Mouse (Mus musculus): Measurements from ENCODE around the gene Adipor2. TPM values are rescaled to one million over a fixed set of nuclear protein-coding genes. Genes with fewer than 3 reads are reported as not detected.

Adipor2 gene
- polyA plus RNA-seq, 1 experiment from 2014 or later: 45.0 TPM

DNA sequence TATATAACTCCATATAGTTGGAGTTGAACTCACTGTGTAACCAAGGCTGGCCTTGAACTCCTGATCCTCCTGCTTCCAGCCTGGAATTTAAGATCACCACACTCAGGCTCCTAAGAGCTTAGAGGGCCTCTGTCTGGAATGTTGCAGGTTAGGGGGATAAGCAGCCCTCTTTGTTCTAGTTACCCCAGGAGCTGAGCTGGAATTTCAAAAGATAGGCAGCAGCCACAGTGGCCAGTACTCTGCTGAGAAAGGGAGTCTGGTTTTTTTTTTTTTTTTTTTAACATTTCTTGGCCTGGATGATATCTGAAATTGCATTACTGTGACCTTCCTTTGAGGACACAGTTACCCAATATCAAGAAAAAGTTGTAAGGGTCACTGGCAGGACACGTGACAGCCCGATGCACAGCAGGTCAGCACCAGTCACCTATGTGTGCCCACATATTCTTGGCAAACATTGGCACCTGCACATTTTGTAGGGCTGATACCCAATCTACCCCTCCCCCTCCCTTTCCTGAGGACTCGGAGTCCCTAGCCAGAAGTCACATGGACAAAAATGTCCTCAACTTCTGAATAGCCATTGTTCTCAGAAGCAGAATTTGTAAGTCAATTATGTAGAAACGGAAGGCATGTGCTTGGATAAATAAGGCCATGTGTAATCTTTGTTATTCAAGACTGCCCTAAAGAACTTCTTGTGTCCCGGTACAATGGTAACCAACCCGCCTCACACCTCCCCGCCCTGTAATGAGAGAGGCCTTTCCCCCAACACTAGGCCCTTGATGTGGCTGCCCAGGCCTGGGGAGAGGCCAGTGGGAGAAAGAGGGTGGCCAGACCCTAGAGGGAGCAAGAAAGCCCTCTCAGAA lies 1.1 kb upstream of the Adipor2 start:
- Histone ChIP-seq H3K4me3 (replicated peaks) (no peak overlapping the region), H3K9me3 (replicated peaks) (no peaks in the 10 kb centered on the region), H3K4me2 (no peak overlapping the region), H3K27me3 (no peaks in the 10 kb centered on the region), H3K9ac (no peak overlapping the region), H3K27ac (peak overlapping the region; percentile 70; the same call in 1 of the 2 replicates), H3K36me3 (no peaks in the 10 kb centered on the region), H3K4me1 (peaks cover 12% of the 10 kb centered on the region)
- WGBS: 40% methylated on average over 7 of the region's 7 CpGs
- ATAC-seq (replicated peaks; ENCODE audit: low FRiP score): no peak

DNA sequence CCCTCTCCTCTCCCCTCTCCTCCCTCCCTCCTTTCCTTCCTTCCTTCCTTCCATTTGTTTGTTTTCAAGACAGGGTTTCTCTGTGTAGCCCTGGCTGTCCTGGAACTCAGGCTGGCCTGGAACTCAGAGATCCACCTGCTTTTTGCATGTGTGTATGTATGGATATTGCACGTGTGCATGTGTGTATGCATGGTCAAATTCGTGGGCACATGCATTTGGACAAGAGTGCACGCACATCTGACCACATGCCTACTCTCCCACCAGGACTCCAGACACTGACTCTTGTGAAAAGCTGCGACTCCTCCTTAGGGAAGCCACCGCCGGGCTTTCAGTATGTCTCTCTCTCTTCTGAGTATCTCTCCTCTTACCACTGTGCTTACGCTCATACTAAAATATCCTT lies 317 bp upstream of the Adipor2 start:
- H3K4me2 ChIP-seq: no peak overlapping the region
- no peak overlapping the region for H3K9ac ChIP-seq
- H3K27me3 ChIP-seq: no peaks in the 10 kb centered on the region
- H3K4me1 ChIP-seq: peaks cover 12% of the 10 kb centered on the region
- WGBS: 75% methylated on average over 7 of the region's 7 CpGs
- H3K27ac ChIP-seq: no peak overlapping the region
- no peak for ATAC-seq (replicated peaks; ENCODE audit: low FRiP score)
- no peak overlapping the region for H3K4me3 ChIP-seq (replicated peaks)
- H3K9me3 ChIP-seq (replicated peaks): no peaks in the 10 kb centered on the region
- H3K36me3 ChIP-seq: no peaks in the 10 kb centered on the region

DNA sequence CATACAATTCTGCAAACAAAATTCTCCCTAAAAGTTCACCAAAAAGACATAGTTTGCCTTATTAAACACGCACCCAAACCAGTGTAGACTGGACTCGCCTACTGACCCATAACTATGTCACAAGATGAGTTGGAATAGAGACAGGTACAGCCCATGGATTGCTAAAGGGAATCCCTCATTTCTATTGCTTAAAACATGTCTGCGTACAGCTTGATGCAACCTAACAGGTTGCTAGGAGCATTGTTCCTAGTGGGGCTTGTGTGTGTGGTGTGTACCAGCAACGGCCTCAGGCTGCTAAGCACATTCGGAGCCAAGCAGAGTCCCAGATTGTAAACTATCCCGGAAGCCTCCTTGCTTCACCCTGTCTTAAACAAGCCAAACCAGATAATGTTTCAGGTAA lies 861 bp downstream of the Adipor2 start:
- Histone ChIP-seq H3K4me1 (peaks cover 12% of the 10 kb centered on the region), H3K27ac (no peak overlapping the region), H3K36me3 (no peaks in the 10 kb centered on the region), H3K4me3 (replicated peaks) (no peak overlapping the region), H3K4me2 (no peak overlapping the region), H3K9ac (no peak overlapping the region), H3K27me3 (no peaks in the 10 kb centered on the region), H3K9me3 (replicated peaks) (no peaks in the 10 kb centered on the region)
- ATAC-seq (replicated peaks; ENCODE audit: low FRiP score): no peak
- 65% methylated on average over 6 of the region's 6 CpGs for WGBS

DNA sequence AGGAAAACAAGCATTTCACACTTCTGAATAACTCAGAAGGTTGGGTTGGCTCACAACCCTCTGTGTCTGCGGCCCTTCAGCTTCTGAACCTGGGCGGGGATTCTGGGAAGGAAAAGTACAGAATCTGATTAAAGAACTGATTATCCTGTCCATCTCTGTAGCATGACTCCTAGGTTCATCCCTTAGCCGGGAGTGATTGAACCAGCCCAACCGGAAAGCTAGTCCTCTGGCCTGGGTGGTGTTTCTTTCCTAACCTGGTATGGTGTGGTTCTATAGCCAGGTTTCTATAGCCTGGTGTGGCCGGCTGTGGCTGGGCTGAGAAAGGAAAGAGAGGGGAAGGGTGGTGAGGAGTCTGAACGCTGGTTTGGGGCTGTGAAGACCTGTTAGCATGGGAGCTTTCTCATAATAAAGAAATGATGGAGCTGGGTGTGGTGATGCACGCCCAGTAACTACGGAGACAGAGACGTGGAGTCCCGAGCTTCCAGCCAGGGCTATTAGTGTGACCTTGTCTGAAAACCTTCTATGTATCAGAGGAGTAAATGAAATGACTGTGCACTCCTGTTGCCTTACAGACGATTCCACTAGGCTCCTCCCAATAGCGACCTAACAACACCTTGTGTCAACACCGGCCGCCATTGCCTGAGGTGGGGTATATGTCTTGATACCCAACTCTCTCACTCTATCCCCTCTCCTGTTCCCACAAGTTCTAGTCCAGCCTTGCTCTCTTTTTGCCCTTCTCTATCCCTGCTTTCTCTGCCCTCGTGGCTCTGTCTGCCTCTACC lies 3.1 kb downstream of the Adipor2 start:
- Histone ChIP-seq H3K4me1 (peaks cover 12% of the 10 kb centered on the region), H3K36me3 (no peaks in the 10 kb centered on the region), H3K27ac (no peak overlapping the region), H3K27me3 (no peaks in the 10 kb centered on the region), H3K4me3 (replicated peaks) (no peak overlapping the region), H3K4me2 (no peak overlapping the region), H3K9ac (no peak overlapping the region), H3K9me3 (replicated peaks) (no peaks in the 10 kb centered on the region)
- 82% methylated on average over 15 of the region's 15 CpGs for WGBS
- ATAC-seq (replicated peaks; ENCODE audit: low FRiP score): no peak

DNA sequence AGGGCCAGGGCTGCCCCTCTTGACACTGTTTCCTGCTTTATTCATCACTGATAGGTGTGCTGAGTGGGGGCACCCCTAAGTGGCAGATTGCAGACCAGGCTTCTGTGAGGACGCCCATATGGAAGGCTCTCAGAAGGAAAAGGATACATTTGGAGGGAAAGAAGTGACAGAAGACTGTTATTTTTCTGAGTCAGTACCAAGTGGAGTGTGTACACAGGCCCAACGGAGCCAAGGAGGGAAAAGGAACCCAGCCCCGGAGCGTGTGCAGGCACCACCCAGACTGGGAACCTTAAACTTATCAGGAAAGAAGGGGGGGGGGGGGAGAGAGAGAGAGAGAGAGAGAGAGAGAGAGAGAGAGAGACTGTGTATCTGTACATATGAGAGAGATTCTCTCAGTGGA lies 4.9 kb downstream of the Adipor2 start:
- peaks cover 8% of the 10 kb centered on the region for H3K4me1 ChIP-seq
- H3K27ac ChIP-seq: no peak overlapping the region
- no peaks in the 10 kb centered on the region for H3K27me3 ChIP-seq
- H3K9ac ChIP-seq: no peak overlapping the region
- no peak overlapping the region for H3K4me2 ChIP-seq
- no peak overlapping the region for H3K4me3 ChIP-seq (replicated peaks)
- H3K9me3 ChIP-seq (replicated peaks): no peaks in the 10 kb centered on the region
- ATAC-seq (replicated peaks; ENCODE audit: low FRiP score): no peak
- no peaks in the 10 kb centered on the region for H3K36me3 ChIP-seq
- 94% methylated on average over 4 of the region's 4 CpGs for WGBS

DNA sequence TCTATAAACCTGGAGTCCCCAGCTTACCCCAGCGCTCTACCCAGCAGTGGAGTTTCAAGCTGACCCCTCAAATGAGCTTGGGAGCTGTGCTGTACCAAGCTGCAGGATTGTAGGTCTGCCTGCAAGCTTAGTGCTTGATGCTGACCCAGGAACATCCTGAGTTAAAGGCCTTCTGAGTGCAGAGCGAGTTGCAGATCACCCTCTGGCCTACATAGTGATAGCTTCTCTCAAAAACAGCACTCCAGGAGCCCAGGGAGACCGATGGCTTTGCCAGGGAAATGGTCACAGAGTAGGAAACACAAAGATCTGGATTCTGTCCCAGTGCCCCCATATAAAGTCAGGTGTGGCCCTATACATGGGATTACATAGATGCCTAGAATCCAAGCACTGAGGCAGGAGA lies 6.0 kb downstream of the Adipor2 start:
- Histone ChIP-seq H3K4me3 (replicated peaks) (no peak overlapping the region), H3K4me1 (peaks cover 2% of the 10 kb centered on the region; the same call in 1 of the 2 replicates), H3K27ac (no peak overlapping the region), H3K9ac (no peak overlapping the region), H3K4me2 (no peak overlapping the region), H3K9me3 (replicated peaks) (no peaks in the 10 kb centered on the region), H3K36me3 (no peaks in the 10 kb centered on the region), H3K27me3 (no peaks in the 10 kb centered on the region)
- no peak for ATAC-seq (replicated peaks; ENCODE audit: low FRiP score)
- 88% methylated on average over 3 of the region's 3 CpGs for WGBS

DNA sequence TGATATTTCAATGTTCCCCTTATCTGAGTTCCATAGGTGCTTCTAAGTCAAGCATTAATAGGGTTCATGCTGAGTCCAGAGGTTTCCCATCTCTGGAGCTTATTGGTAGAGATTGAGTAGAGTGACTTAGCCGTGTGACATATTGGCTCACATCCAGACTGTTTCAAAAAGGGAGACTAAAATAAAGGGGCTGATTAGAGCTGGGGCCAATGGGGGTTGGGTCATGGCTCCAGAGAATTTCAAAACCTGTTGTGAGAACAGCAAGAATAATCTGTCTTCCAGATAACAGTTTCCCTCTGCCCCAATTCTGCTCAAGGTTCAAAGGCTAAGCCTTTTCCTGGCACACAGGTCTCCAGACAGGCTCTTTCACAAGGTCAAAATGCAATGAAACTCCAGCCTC lies 7.7 kb downstream of the Adipor2 start:
- Histone ChIP-seq H3K36me3 (no peaks in the 10 kb centered on the region), H3K27me3 (no peaks in the 10 kb centered on the region), H3K4me1 (peaks cover 2% of the 10 kb centered on the region; the same call in 1 of the 2 replicates), H3K27ac (no peak overlapping the region), H3K9me3 (replicated peaks) (no peaks in the 10 kb centered on the region), H3K9ac (no peak overlapping the region), H3K4me3 (replicated peaks) (no peak overlapping the region), H3K4me2 (no peak overlapping the region)
- ATAC-seq (replicated peaks; ENCODE audit: low FRiP score): no peak
- 66% methylated on average over 1 of the region's 1 CpGs for WGBS

DNA sequence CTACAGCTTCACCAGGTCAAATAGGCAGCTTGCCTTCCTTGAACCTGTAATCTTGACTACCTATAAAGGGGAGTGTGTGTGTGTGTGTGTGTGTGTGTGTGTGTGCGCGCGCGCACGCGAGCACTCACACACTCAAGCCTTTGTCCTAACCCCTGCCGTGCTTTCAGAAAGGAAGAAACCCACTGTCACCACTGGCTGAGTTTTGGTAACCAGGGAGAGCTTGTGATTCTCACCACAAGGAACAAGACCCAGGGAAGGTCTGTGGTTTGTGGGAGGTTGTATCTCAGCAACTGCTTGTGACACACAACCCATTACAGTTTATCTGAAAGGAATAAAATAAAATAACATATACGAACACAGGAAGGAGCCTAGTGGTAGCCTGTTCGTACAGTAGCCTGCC lies 8.9 kb downstream of the Adipor2 start:
- Histone ChIP-seq H3K4me3 (replicated peaks) (no peak overlapping the region), H3K27ac (no peak overlapping the region), H3K9ac (no peak overlapping the region), H3K36me3 (no peaks in the 10 kb centered on the region), H3K4me2 (no peak overlapping the region), H3K27me3 (no peaks in the 10 kb centered on the region), H3K4me1 (no peaks in the 10 kb centered on the region; the same call in 1 of the 2 replicates), H3K9me3 (replicated peaks) (no peaks in the 10 kb centered on the region)
- WGBS: 76% methylated on average over 9 of the region's 9 CpGs
- no peak for ATAC-seq (replicated peaks; ENCODE audit: low FRiP score)

DNA sequence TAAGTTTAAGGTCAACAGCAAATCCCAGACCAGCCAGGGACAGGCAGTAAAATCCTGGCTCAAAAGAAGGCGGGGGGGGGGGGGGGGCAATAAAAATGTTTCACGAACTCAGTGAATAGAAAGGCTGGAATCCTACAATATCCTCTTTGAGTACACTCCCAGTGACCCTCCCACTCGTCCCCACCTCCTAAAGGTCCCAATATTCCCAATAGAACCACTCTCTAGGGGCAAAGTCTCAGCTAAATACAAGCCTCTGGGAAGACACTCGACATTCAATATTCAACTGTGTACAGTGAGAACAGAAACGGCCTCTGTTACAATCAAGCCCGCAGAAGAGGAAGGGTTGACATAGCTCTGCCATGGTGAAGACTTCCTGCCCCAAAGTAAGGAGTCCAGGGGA lies 9.7 kb downstream of the Adipor2 start:
- no peak overlapping the region for H3K4me3 ChIP-seq (replicated peaks)
- no peaks in the 10 kb centered on the region for H3K27me3 ChIP-seq
- H3K27ac ChIP-seq: no peak overlapping the region
- no peaks in the 10 kb centered on the region; the same call in 1 of the 2 replicates for H3K4me1 ChIP-seq
- no peak overlapping the region for H3K9ac ChIP-seq
- WGBS: 45% methylated on average over 6 of the region's 6 CpGs
- no peak for ATAC-seq (replicated peaks; ENCODE audit: low FRiP score)
- H3K9me3 ChIP-seq (replicated peaks): no peaks in the 10 kb centered on the region
- no peak overlapping the region for H3K4me2 ChIP-seq
- H3K36me3 ChIP-seq: no peaks in the 10 kb centered on the region

DNA sequence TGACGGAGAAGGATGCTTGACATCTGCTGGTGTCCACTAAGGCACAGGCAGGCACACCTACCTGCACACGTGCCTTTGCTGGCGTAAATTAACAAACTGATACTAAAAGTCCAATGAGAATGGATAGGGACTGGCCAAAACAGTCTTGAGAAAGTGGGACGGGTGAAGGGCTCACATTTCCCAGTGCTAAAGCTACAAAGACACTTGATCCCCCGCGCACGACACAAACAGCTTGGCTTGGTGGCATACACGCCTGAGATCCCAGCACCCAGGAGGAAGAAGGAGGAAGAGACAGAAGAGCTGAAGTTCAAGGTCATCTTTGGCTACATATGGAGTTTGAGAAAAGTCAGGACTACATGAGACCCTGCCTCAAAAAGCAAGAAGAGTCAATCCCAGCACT lies 11.0 kb downstream of the Adipor2 start:
- Histone ChIP-seq H3K27ac (no peak overlapping the region), H3K9me3 (replicated peaks) (no peaks in the 10 kb centered on the region), H3K4me3 (replicated peaks) (no peak overlapping the region), H3K27me3 (no peaks in the 10 kb centered on the region), H3K4me2 (no peak overlapping the region), H3K9ac (no peak overlapping the region), H3K4me1 (no peaks in the 10 kb centered on the region; the same call in 1 of the 2 replicates), H3K36me3 (no peaks in the 10 kb centered on the region)
- 52% methylated on average over 8 of the region's 8 CpGs for WGBS
- 0 out of 2 replicates have a peak, but pooled peaks have one; percentile 67 for ATAC-seq (replicated peaks; ENCODE audit: low FRiP score)

DNA sequence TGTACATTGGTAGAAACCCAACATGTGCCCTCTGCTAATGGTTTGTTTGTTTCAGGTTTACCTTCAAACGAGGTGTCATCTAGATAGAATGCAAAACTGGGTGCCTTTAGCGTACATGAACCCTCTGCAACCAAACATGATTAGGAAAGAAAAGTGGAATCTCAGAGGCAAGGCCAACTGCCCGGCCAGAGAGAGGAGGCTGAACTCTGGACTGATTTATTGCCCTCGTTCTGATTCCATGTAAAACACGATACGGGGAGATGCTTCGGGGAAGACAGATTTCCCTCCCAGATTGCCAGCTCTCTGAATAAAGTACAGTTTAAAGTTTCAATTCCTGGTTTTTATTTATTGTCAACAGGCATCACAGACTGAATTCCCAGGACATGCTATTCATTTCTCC lies 12.2 kb downstream of the Adipor2 start:
- Histone ChIP-seq H3K27ac (no peak overlapping the region), H3K36me3 (no peaks in the 10 kb centered on the region), H3K4me1 (no peaks in the 10 kb centered on the region; the same call in 1 of the 2 replicates), H3K9ac (no peak overlapping the region), H3K4me3 (replicated peaks) (no peak overlapping the region), H3K27me3 (no peaks in the 10 kb centered on the region), H3K9me3 (replicated peaks) (no peaks in the 10 kb centered on the region), H3K4me2 (no peak overlapping the region)
- ATAC-seq (replicated peaks; ENCODE audit: low FRiP score): no peak
- 28% methylated on average over 7 of the region's 7 CpGs for WGBS

DNA sequence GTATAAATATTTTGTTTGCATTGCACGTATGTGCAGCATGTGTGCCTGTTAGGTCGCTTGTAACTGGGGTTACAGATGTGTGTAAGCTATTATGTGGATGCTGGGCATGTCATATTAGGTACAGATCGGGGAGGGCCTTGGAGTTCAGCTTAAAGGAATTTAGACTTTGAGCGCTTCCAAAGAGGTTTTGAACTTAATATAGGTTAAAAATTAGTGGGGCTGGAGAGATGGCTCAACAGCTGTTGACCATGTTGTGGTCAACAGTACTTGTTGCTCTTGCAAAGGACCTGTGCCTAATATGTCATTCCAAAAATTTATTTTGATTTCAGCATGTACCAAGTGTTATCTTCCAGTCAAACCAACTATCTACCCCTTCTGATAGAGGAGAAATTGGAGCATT lies 12.7 kb downstream of the Adipor2 start:
- WGBS: 85% methylated on average over 4 of the region's 4 CpGs
- ATAC-seq (replicated peaks; ENCODE audit: low FRiP score): no peak
- H3K9me3 ChIP-seq (replicated peaks): no peaks in the 10 kb centered on the region

More for the DNA sequence above, 12.7 kb downstream of the Adipor2 start:
- Histone ChIP-seq H3K4me2 (no peak overlapping the region), H3K4me1 (no peaks in the 10 kb centered on the region; the same call in 1 of the 2 replicates), H3K9ac (no peak overlapping the region), H3K36me3 (no peaks in the 10 kb centered on the region), H3K27ac (no peak overlapping the region), H3K4me3 (replicated peaks) (no peak overlapping the region), H3K27me3 (no peaks in the 10 kb centered on the region)

All from kidney, embryonic 15.5 days (tissue).